13 mouse cellular contexts compared by ENCODE assay signal in the genomic region with DNA sequence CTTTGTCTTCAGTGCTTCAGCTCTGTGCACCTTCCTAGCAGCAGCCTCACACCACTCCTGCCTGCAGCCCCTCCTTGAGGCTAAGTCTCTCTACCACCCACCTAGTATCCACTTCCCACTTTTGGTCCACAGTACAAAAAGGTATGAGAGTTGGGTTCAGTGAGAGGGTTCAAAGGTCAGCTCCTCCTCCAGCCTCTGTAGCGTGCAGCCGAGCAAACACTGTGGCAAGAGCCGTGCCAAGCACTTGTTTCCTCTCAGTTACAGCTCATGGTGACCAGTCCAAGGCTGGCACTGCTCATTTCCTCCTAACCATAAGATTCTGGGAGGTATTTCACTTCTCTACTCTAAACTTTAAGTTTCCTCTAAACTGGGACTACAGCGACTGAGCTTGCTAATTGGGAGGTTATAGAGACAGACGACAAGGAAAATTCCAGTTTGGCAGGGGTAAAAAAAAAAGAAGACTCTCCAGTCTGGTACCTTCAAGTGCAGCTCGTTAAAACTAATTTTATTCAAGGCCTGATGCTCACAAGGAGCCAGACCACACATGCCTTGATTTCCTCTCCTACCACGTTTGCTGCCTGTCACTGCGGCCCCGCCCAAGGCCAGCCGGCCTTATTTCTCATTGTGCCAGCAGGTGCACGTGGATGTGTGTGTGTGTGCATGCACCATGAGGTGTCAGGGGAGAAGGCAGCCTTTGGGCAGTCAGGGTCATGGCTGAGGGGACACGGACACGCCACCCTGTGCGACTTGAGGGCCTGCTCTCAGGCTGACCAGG. TPM values are rescaled to one million over a fixed set of nuclear protein-coding genes. Genes with fewer than 3 reads are reported as not detected.
DNase-seq lines count a peak whose midpoint lies in the region; ATAC-seq and TF ChIP-seq lines count a peak whose summit lies in the region.
"Had no signal": no experiment of that assay in that cellular context is flagged by ENCODE, and none has a peak within 500 bp of the region (broad histone marks: within the 10 kb centered on the region; RNA-seq: fewer than 3 reads in every experiment).

No protein-coding gene starts in this region.

- WGBS in liver, adult 2 months: 23% methylated on average over 14 of the region's 14 CpGs
- WGBS in forebrain, postnatal 0 days: 43% methylated on average over 14 of the region's 14 CpGs
- 34% methylated on average over 14 of the region's 14 CpGs for WGBS in large intestine, adult 2 months
- 71% methylated on average over 14 of the region's 14 CpGs for WGBS in hindbrain, embryonic 16.5 days

- no peak for TF ChIP-seq POLR2A in liver, adult 2 months (IDR thresholded peaks at IDR 0.05; ENCODE audit: extremely low read depth, insufficient read depth, low read length)
- no peak for TF ChIP-seq POLR2A in myocyte (IDR thresholded peaks at IDR 0.05; ENCODE audit: insufficient read length, low read depth)

- H3ac ChIP-seq in myocyte (ENCODE audit: control insufficient read depth, insufficient read length): no peak overlapping the region

- H3K9me3 ChIP-seq in forebrain, postnatal 0 days (ENCODE audit: low read length): no peaks in the 10 kb centered on the region
- H3K9me3 ChIP-seq in hindbrain, embryonic 16.5 days (ENCODE audit: control insufficient read depth, low read length): no peaks in the 10 kb centered on the region
- H3K9me3 ChIP-seq: embryonic facial prominence, embryonic 15.5 days had no signal

- no peaks in the 10 kb centered on the region for H3K79me2 ChIP-seq in liver, adult 2 months (ENCODE audit: control insufficient read depth, insufficient read depth, low read length)
- no peaks in the 10 kb centered on the region for H3K79me2 ChIP-seq in myocyte (ENCODE audit: control insufficient read depth, insufficient read depth)

- H3K4me2 ChIP-seq in forebrain, postnatal 0 days (ENCODE audit: low read depth): no peak overlapping the region
- no peak overlapping the region for H3K4me2 ChIP-seq in myocyte (ENCODE audit: low read depth)
- H3K4me2 ChIP-seq in hindbrain, embryonic 16.5 days (ENCODE audit: low read length): no peak overlapping the region
- H3K4me2 ChIP-seq: embryonic facial prominence, embryonic 15.5 days; lung, embryonic 14.5 days had no signal

- peak overlapping the region; percentile 14; the same call in 1 of the 2 replicates for H3K9ac ChIP-seq in liver, adult 2 months (ENCODE audit: low read depth, low read length)
- no peak overlapping the region for H3K9ac ChIP-seq in forebrain, postnatal 0 days
- H3K9ac ChIP-seq in hindbrain, embryonic 16.5 days (ENCODE audit: low read depth, low read length): no peak overlapping the region
- H3K9ac ChIP-seq: embryonic facial prominence, embryonic 15.5 days; lung, embryonic 14.5 days had no signal

- H3K36me3 ChIP-seq in liver, adult 2 months (ENCODE audit: control insufficient read depth, insufficient read depth, low read length): no peaks in the 10 kb centered on the region
- peaks cover 10% of the 10 kb centered on the region; the same call in 1 of the 2 replicates for H3K36me3 ChIP-seq in forebrain, postnatal 0 days (ENCODE audit: insufficient read depth)
- H3K36me3 ChIP-seq in myocyte (ENCODE audit: control insufficient read depth, insufficient read depth): peaks cover 5% of the 10 kb centered on the region
- H3K36me3 ChIP-seq in hindbrain, embryonic 16.5 days (ENCODE audit: control insufficient read depth, insufficient read depth, low read length): peaks cover 6% of the 10 kb centered on the region; the same call in 1 of the 2 replicates

- peak; percentile 93 for DNase-seq in liver, adult 2 months (ENCODE audit: extremely low read depth, low read depth, low spot score)
- DNase-seq in liver: no peak
- peak; percentile 61 for DNase-seq in forebrain, postnatal 0 days
- DNase-seq in large intestine, adult 2 months (ENCODE audit: low read depth, low spot score): peak; percentile 29
- DNase-seq in gastrocnemius, postnatal 25 days: no peak
- DNase-seq: cerebellum, adult 8-10 months; gastrocnemius, postnatal 10 days; heart, postnatal 10 days; lung, embryonic 14.5 days; thymus, adult 2 months had no signal

- H3K27me3 ChIP-seq in liver, adult 2 months (ENCODE audit: control insufficient read depth, insufficient read depth, low read length): no peaks in the 10 kb centered on the region
- no peaks in the 10 kb centered on the region for H3K27me3 ChIP-seq in forebrain, postnatal 0 days (ENCODE audit: insufficient read depth, low read length)
- H3K27me3 ChIP-seq in myocyte (ENCODE audit: control insufficient read depth, insufficient read depth, insufficient read length): no peaks in the 10 kb centered on the region
- H3K27me3 ChIP-seq in hindbrain, embryonic 16.5 days (replicated peaks; ENCODE audit: control insufficient read depth, insufficient read depth, low read length): no peaks in the 10 kb centered on the region
- H3K27me3 ChIP-seq: embryonic facial prominence, embryonic 15.5 days had no signal

- peaks cover 16% of the 10 kb centered on the region; the same call in 1 of the 2 replicates for H3K4me1 ChIP-seq in liver, adult 2 months (ENCODE audit: control insufficient read depth, insufficient read depth, low read length)
- peaks cover 18% of the 10 kb centered on the region for H3K4me1 ChIP-seq in forebrain, postnatal 0 days (ENCODE audit: insufficient read depth)
- peaks cover 20% of the 10 kb centered on the region for H3K4me1 ChIP-seq in hindbrain, embryonic 16.5 days (ENCODE audit: control insufficient read depth, insufficient read depth, low read depth, low read length)

- H3K27ac ChIP-seq in liver, adult 2 months (replicated peaks; ENCODE audit: insufficient read depth, low read depth, low read length): peak overlapping the region; percentile 68
- H3K27ac ChIP-seq in forebrain, postnatal 0 days (ENCODE audit: low read depth, low read length): peak overlapping the region; percentile 79
- no peak overlapping the region for H3K27ac ChIP-seq in hindbrain, embryonic 16.5 days (ENCODE audit: low read depth, low read length)
- H3K27ac ChIP-seq: embryonic facial prominence, embryonic 15.5 days had no signal

- ATAC-seq in forebrain, postnatal 0 days: peak; percentile 27
- no peak for ATAC-seq in hindbrain, embryonic 16.5 days

- TF ChIP-seq CTCF in liver, adult 2 months (IDR thresholded peaks at IDR 0.05; ENCODE audit: low read depth, low read length): no peak
- TF ChIP-seq CTCF in forebrain, postnatal 0 days (IDR thresholded peaks at IDR 0.05; ENCODE audit: low read depth): no peak

- H3K4me3 ChIP-seq in liver, adult 2 months (ENCODE audit: insufficient read depth, low read depth, low read length): no peak overlapping the region
- H3K4me3 ChIP-seq in forebrain, postnatal 0 days (ENCODE audit: low read depth, low read length): no peak overlapping the region
- no peak overlapping the region for H3K4me3 ChIP-seq in myocyte
- H3K4me3 ChIP-seq in hindbrain, embryonic 16.5 days (ENCODE audit: low read length): no peak overlapping the region
- H3K4me3 ChIP-seq: embryonic facial prominence, embryonic 15.5 days had no signal

TF ChIP-seq in myocyte, 11 proteins besides CTCF, POLR2A, EP300 and RAD21:
- TF ChIP-seq POLR2AphosphoS2 (IDR thresholded peaks at IDR 0.05; ENCODE audit: insufficient read length, low read depth): peak; percentile 41
- TF ChIP-seq MYOG (IDR thresholded peaks at IDR 0.05; ENCODE audit: control insufficient read depth in 1 of 3, insufficient read depth in 1 of 3, insufficient read length in 2 of 3, low read depth in 2 of 3): no peak
TF ChIP-seq in myocyte: peak in this region for 1.

RNA-seq across cellular contexts. Expression of a gene that starts 23.0 kb away (rescaled TPM):
- 101 and 119 TPM in 2 replicates for total RNA-seq in liver, adult 2 months (2014; rRNA removed)
- polyA plus RNA-seq in liver, adult 2 months (2012; rRNA removed): 56.4 and 61.8 TPM in 2 replicates
- total RNA-seq in forebrain, postnatal 0 days (2014; rRNA removed): 5.1 and 9.4 TPM in 2 replicates
- polyA plus RNA-seq in forebrain, postnatal 0 days (2015; fragmentation: Nextera tagmentation; extraction: Ambion mirVana): 24.7 and 27.9 TPM in 2 replicates
- 10.9 and 11.6 TPM in 2 replicates for polyA plus RNA-seq in large intestine, adult 2 months (2012; rRNA removed)
- 18.1 TPM for polyA plus RNA-seq in myocyte (2012; fragmentation: generic; extraction: Trizol)
- total RNA-seq in gastrocnemius, postnatal 25 days (2021): 10 to 100 TPM; 34.6 to 45.1 TPM
- 28.6 and 32.1 TPM in 2 replicates for polyA plus RNA-seq in hindbrain, embryonic 16.5 days (2015; fragmentation: Nextera tagmentation; extraction: Ambion mirVana)

RNA-seq across cellular contexts. Expression of a gene that starts 48.6 kb away (rescaled TPM):
- total RNA-seq in liver, adult 2 months (2014; rRNA removed): 4.4 and 4.7 TPM in 2 replicates
- 4.3 and 5.3 TPM in 2 replicates for polyA plus RNA-seq in liver, adult 2 months (2012; rRNA removed)
- 13.7 and 18.5 TPM in 2 replicates for total RNA-seq in forebrain, postnatal 0 days (2014; rRNA removed)
- polyA plus RNA-seq in forebrain, postnatal 0 days (2015; fragmentation: Nextera tagmentation; extraction: Ambion mirVana): 12.3 and 13.3 TPM in 2 replicates
- polyA plus RNA-seq in large intestine, adult 2 months (2012; rRNA removed): 8.5 and 9.5 TPM in 2 replicates
- polyA plus RNA-seq in myocyte (2012; fragmentation: generic; extraction: Trizol): 8.7 TPM
- total RNA-seq in gastrocnemius, postnatal 25 days (2021): 1 to 10 TPM; 4.8 to 5.4 TPM
- polyA plus RNA-seq in hindbrain, embryonic 16.5 days (2015; fragmentation: Nextera tagmentation; extraction: Ambion mirVana): 22.7 and 23.0 TPM in 2 replicates

RNA-seq across cellular contexts. Expression of a gene that starts 52.3 kb away (rescaled TPM):
- 17.2 and 18.1 TPM in 2 replicates for total RNA-seq in liver, adult 2 months (2014; rRNA removed)
- 13.1 and 14.3 TPM in 2 replicates for polyA plus RNA-seq in liver, adult 2 months (2012; rRNA removed)
- 49.1 and 55.6 TPM in 2 replicates for total RNA-seq in forebrain, postnatal 0 days (2014; rRNA removed)
- 32.0 and 37.8 TPM in 2 replicates for polyA plus RNA-seq in forebrain, postnatal 0 days (2015; fragmentation: Nextera tagmentation; extraction: Ambion mirVana)
- 16.2 and 24.3 TPM in 2 replicates for polyA plus RNA-seq in large intestine, adult 2 months (2012; rRNA removed)
- 31.4 TPM for polyA plus RNA-seq in myocyte (2012; fragmentation: generic; extraction: Trizol)
- total RNA-seq in gastrocnemius, postnatal 25 days (2021): 10 to 100 TPM; 13.7 to 14.5 TPM
- polyA plus RNA-seq in hindbrain, embryonic 16.5 days (2015; fragmentation: Nextera tagmentation; extraction: Ambion mirVana): 41.4 and 43.1 TPM in 2 replicates

RNA-seq across cellular contexts. Expression of a gene that starts 53.6 kb away (rescaled TPM):
- total RNA-seq in liver, adult 2 months (2014; rRNA removed): 6.7 and 9.0 TPM in 2 replicates
- 16.6 and 18.1 TPM in 2 replicates for polyA plus RNA-seq in liver, adult 2 months (2012; rRNA removed)
- 60.8 and 63.6 TPM in 2 replicates for total RNA-seq in forebrain, postnatal 0 days (2014; rRNA removed)
- 66.6 and 78.7 TPM in 2 replicates for polyA plus RNA-seq in forebrain, postnatal 0 days (2015; fragmentation: Nextera tagmentation; extraction: Ambion mirVana)
- 49.0 and 50.0 TPM in 2 replicates for polyA plus RNA-seq in large intestine, adult 2 months (2012; rRNA removed)
- polyA plus RNA-seq in myocyte (2012; fragmentation: generic; extraction: Trizol): 19.5 TPM
- 1 to 10 TPM; 5.8 to 7.7 TPM for total RNA-seq in gastrocnemius, postnatal 25 days (2021)
- polyA plus RNA-seq in hindbrain, embryonic 16.5 days (2015; fragmentation: Nextera tagmentation; extraction: Ambion mirVana): 68.3 and 71.7 TPM in 2 replicates

Comparison
In these comparisons a context has a peak if more than half of its experiments do, and no peak if none do; other contexts are left out.
1. DNase-seq: peak in liver, adult 2 months (single experiment), forebrain, postnatal 0 days (single experiment) and large intestine, adult 2 months (single experiment); none in liver (single experiment) and gastrocnemius, postnatal 25 days (single experiment).